Mouse (Mus musculus) gonadal fat pad, adult 2 months (tissue): ENCODE data around the gene Crabp1. TPM values are rescaled to one million over a fixed set of nuclear protein-coding genes. Genes with fewer than 3 reads are reported as not detected.

Source experiments
- DNase-seq: peaks from one replicate; pipeline ENCODE4 v3.0.0-alpha.2; 2012; ENCODE audit warnings: low read depth
- polyA plus RNA-seq: library from polyadenylated mRNA; depleted of rRNA; stranded (reverse); fragments of >200 nt; gene quantifications from 2 replicates; pipeline ENCODE4 v1.2.3, GENCODE M21; 2012; rRNA removed

The Crabp1 gene
- polyA plus RNA-seq, 1 experiment, result 3.5 TPM

DNA sequence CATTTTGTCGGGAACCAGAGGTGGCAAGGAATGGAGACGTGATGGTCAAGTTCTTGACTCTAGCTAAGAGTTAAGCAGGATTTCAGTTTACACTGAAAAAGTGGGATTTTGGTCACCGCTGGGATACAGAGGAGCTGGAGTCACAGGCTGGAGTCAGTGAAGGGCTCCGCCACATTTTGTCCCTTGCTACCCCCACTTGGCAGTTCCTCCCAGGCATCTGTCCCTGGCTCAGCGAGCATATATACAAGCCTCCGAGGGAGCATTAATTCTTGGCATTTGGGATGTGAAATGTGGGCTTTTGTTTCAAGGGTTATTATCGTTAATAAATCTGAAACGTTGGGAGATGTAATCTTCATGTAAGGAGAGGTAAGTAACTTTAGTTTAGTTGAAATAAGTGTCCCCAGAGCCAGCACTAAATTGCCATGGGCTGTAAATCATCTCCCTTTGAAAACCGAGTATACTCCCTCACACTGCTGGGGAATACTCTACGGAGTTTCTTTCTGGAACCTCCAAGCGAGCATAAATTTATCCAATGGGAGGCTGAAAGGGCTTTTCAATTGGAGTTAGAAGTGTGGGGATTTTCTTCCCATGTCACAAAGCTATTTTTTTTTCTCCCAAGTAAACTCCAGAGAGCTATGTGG, 5.7 kb downstream of the Crabp1 start:
- peak; percentile 8 for DNase-seq

DNA sequence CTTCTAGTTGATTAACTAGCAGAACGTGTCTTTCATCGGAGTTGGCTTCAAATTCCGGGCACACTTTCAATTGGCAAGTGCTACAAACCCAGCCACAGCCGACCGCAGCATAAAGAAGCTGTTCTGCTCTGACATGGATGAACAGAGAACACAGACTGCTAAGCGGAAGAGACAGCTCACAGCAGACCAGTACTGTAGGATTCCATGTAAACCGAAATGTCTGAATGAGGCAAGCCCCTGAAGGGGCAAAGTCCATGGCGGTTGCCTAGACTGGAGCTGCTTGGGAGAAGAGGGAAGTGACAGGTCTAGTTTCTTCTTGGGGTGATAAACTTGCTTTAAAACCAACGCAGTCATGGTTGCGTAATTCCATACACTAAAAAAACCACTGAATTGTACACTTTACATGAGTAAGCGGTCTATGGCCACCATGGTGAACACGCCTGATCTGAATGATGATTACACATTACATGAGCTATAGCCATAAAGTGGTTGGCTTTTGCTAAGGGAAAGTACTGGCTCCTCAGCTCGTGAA, 12.0 kb downstream of the Crabp1 start:
- peak; percentile 38 for DNase-seq

GRCm38 (mm10) chr9:54779280-54779679, 14.7 kb downstream of the Crabp1 start:
- DNase-seq, result no peak

DNA sequence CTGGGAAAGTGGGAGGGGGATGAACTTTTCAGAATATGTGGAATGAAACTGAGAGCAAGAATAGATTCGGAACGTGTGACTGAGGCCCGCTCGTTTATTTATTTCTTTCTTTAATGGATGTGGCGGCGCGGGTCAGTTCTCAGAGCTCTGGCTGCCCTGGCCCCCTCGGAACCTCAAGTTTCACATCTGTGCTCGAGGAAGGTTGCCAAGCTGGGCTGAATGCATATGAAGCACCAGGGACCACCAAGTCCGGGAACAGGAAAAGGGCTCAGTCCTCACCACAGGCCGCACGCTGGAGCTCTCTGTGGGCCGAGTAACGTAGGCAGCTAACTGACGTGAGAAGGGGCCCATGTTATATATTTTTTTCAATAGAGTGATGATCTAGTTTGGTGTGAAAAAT, 18.0 kb downstream of the Crabp1 start:
- DNase-seq, result no peak

- DNase-seq, result no peak
Observed at GRCm38 (mm10) chr9:54784003-54784402, 19.5 kb downstream of the Crabp1 start.

GRCm38 (mm10) chr9:54785215-54785614, 20.7 kb downstream of the Crabp1 start:
- DNase-seq, result no peak

DNA sequence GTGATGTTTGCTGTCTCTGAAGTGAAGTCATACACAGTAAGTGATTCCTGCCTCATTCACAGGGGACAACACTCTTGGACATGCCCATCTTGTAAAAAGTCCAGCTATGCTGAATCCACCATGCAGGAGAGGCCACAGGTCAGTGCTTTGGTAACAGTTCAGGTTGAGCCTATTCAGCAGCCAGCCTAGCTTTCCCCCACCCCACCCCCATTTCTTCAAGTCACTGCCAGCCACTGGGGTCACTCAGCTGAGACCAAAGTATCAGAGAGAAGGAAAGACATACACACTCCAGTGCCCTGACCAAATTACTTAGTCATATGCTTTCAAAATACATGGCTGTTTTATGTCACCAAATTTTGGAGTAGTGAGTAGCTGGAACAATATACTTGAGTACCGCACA, 21.5 kb downstream of the Crabp1 start:
- no peak for DNase-seq

DNA sequence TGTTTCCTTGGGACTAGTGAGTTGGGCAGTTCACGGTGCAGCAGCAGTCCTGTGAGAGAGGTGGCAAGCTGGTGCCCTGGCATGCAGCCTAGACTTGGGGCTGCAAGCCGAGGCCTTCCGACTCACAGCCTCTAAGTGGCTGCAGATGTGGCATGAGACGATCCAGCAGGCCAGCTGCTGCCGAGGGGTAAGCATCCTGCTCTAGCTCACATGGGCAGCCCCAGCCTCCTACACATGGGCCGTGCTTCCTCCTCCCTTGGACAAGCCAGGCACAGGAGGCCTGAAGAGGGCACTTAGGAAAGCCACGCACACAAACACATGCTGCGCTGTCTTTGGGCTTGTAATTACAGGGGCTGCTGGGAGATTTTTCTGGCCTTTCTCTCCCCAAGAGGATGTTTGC, 23.2 kb downstream of the Crabp1 start:
- no peak for DNase-seq

GRCm38 (mm10) chr9:54790271-54790670, 25.7 kb downstream of the Crabp1 start:
- no peak for DNase-seq

DNA sequence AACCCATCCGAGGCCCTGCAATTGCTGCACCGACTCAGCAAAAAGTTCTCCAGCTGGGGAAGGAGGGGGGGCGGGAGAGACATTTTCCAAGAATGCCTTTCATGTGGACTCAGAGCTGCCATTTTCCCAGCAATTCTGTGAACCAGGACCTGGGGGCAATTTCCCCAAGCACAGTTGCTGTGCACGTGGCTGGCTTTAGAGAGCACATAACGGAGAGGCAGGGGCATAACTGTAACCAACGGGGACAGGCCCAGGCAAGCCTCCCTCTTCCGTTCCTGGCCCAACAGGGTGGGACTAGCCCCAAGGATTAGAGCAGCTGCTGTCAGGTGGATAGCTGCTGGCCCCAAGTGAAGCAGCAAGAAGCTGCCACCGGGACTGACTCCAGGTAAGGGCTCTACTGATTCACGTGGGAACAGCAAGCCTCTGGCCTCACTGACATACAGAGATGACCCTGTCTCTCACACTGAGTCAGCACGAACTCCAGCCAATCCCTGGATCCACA, 37.0 kb downstream of the Crabp1 start:
- peak; percentile 16 for DNase-seq

DNA sequence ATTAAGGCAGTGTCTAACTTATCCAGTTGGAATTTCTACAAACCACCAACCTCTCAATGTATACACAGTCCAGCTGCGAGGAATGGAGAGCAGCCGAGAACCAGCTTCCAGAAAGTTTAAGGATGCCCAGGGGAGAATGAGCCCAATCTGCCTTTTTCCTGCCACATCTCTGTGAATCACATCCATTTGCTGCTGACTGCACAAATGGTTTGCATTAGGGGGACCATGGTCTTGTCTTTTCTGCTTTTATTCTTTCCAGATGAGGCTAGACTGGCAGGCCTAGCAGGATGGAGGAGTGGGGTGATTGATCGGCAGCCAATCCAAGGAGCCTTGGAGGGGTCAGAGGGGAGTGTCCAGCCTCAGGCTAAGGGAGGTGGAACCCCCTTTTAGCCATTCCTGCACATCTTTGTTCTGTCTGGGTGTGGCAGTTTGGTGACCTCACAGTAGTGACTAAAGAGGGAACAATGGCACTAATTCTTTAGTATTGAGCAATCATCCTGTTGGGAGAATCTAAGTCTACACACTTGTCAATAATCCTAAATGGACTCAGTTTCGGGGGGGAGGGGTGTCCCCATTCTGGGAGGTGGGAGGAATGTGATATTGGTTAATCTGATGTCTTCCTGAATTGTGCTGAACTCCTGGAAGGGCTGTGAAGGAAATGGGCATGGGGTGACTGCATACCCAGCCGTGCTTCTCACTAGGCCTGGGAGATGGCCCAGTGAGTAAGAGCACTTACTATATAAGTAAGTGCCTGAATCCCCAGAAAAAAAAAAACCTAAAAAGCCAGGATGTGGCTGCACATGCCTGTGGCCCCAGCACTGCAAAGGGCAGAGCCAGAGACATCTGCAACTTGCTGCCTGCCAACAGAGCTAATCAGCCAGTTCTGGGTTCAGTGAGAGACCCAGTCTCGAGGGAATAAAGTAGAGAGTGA, 38.5 kb downstream of the Crabp1 start:
- no peak for DNase-seq

DNA sequence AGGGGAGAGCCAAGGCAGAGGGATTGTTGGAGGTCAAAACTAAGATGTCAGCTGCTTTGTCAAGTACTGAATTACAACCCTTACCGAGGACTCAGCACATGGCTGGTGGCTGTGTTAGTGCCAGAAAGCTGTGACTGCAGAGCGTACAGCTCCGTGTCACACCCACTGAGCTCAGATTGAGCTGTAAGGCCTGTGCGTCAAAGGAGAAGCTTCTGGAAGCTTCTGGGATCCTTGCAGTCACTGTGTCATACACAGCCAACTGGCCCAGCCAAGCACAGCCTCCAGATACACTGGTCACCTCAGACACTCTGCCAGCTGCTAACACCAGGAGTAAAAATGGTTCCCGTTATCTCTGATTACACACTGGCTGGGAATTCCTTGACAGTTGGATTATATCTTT, 39.8 kb downstream of the Crabp1 start:
- no peak for DNase-seq

- DNase-seq, result no peak
Observed at GRCm38 (mm10) chr9:54807761-54808160, 43.2 kb downstream of the Crabp1 start.

- no peak for DNase-seq
Observed at GRCm38 (mm10) chr9:54809953-54810352, 45.4 kb downstream of the Crabp1 start.

GRCm38 (mm10) chr9:54816508-54817201, 52.1 kb downstream of the Crabp1 start:
- DNase-seq, result no peak

GRCm38 (mm10) chr9:54821442-54822100, 57.0 kb downstream of the Crabp1 start:
- no peak for DNase-seq

Other genes with a start within 250 kb of the Crabp1 start
- 0.04 TPM in 1 of 2 replicates, not detected in the other for gene Sh2d7, start 225.8 kb upstream of the Crabp1 start, polyA plus RNA-seq
- 42.8 and 86.0 TPM in 2 replicates for gene Cib2, start 204.5 kb upstream of the Crabp1 start, polyA plus RNA-seq
- gene Idh3a, start 178.4 kb upstream of the Crabp1 start, polyA plus RNA-seq, result 64.5 and 104 TPM in 2 replicates
- 33.1 and 47.9 TPM in 2 replicates for gene Acsbg1, start 102.9 kb upstream of the Crabp1 start, polyA plus RNA-seq
- gene Dnaja4, start 65.9 kb upstream of the Crabp1 start, polyA plus RNA-seq, result 24.6 and 34.2 TPM in 2 replicates
- 34.1 and 46.5 TPM in 2 replicates for gene Wdr61, start 30.2 kb upstream of the Crabp1 start, polyA plus RNA-seq
- gene Ireb2, start 99.0 kb downstream of the Crabp1 start, polyA plus RNA-seq, result 9.6 and 12.7 TPM in 2 replicates
- gene Hykk, start 152.5 kb downstream of the Crabp1 start, polyA plus RNA-seq, result 1.3 and 2.1 TPM in 2 replicates
- 67.1 and 81.7 TPM in 2 replicates for gene Psma4, start 186.0 kb downstream of the Crabp1 start, polyA plus RNA-seq
- gene AY074887, start 186.2 kb downstream of the Crabp1 start, polyA plus RNA-seq, result 0.41 TPM in 1 of 2 replicates, not detected in the other
- gene Chrna5, start 216.1 kb downstream of the Crabp1 start, polyA plus RNA-seq, result 0.10 and 0.14 TPM in 2 replicates